Mouse (Mus musculus) erythroblast, embryonic 14.5 days (primary cell): ENCODE measurements around the gene Ceacam19.

Experiments
- GATA1 ChIP-seq: IDR thresholded peaks from 2 replicates; pipeline ENCODE4 v1.6.1; 2012; ENCODE audit warnings: low read length, inconsistent platforms, mixed read lengths
- TAL1 ChIP-seq: IDR thresholded peaks from 3 replicates; pipeline ENCODE4 v1.6.1; 2012; ENCODE audit warnings: low read length, inconsistent platforms, mixed read lengths

- TF ChIP-seq TAL1 (no peak), GATA1 (no peak)
Observed at GRCm38 (mm10) chr7:19843561-19843960, 44.2 kb downstream of the Ceacam19 start.
